Mouse (Mus musculus): ENCODE measurements around the gene Nuak1.
A peak's percentile ranks its signal among the peaks of the same experiment; 100 is the strongest.

The Nuak1 gene

GRCm38 (mm10) chr10:84447411-84447821 is 7.0 kb upstream of the Nuak1 start:
- DNase-seq (ENCODE audit: low read depth, low spot score): no peak

GRCm38 (mm10) chr10:84446661-84447060 is 6.3 kb upstream of the Nuak1 start:
- DNase-seq (ENCODE audit: low read depth, low spot score): no peak

DNA sequence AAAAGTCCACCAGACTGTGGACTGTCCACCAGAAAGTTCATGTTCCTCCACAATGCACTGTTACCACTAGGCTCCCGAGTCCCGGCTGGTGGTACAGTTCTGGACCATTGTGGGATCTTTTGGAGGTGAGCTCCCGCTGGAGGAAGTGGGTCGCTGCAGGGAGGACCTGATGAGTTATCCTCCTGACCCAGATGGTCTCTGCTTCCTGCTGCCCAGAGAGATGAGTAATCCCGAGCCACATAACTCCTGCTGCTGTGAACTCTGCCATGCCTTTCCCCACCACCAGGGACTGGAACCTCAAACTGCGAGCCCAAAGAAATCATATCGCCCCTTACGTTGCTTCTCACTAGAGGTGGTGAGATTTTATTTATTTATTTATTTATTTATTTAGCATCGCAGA is 4.0 kb upstream of the Nuak1 start:
- DNase-seq (ENCODE audit: low read depth, low spot score): no peak

- no peak for DNase-seq (ENCODE audit: low read depth, low spot score)
Observed at GRCm38 (mm10) chr10:84441846-84442245, 1.4 kb upstream of the Nuak1 start.

- no peak for DNase-seq (ENCODE audit: low read depth, low spot score)
Observed at GRCm38 (mm10) chr10:84441434-84441785, 1.0 kb upstream of the Nuak1 start.

DNA sequence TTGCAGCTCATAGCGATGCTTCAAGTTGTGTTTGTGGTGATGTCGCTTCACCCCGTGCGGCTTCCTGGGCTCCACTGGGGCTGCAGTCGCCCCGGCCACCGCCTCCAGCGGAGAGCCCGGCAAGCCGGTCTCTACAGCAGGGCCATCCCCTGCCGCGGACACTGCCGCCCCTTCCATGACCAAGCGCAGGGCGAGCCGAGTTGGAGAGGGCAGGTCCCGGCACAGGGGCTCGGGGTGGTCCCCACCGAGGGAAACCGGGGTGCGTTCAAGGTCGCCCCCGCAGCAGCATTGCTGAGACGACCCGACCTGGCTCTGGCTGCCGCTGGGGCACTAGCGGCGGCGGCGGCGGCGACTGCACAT is 236 bp downstream of the Nuak1 start:
- DNase-seq (ENCODE audit: low read depth, low spot score): no peak

- no peak for DNase-seq (ENCODE audit: low read depth, low spot score)
Observed at GRCm38 (mm10) chr10:84439228-84439596, 1.2 kb downstream of the Nuak1 start.

- DNase-seq (ENCODE audit: low read depth, low spot score): no peak
Observed at GRCm38 (mm10) chr10:84438466-84439227, 1.8 kb downstream of the Nuak1 start.

DNA sequence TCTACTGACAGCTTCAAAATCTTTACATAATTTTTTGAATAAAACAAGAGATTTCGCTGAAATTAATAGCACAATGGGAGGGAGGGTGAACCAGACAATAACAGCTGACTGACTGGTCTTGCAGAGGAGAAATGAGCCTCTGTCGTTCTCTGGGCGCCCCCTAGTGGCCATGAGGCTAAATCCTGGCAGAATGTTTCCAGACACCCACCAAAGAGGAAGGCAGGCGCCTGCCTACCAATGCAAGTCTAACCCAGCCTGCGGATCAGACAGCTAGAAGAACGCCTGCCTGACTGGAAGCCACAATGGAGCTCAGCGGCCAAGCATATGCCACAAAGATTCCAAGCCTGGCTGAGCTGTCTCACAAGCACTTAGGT is 2.4 kb downstream of the Nuak1 start:
- DNase-seq (ENCODE audit: low read depth, low spot score): peak; percentile 87

- DNase-seq (ENCODE audit: low read depth, low spot score): no peak
Observed at GRCm38 (mm10) chr10:84437166-84438048, 3.0 kb downstream of the Nuak1 start.

DNA sequence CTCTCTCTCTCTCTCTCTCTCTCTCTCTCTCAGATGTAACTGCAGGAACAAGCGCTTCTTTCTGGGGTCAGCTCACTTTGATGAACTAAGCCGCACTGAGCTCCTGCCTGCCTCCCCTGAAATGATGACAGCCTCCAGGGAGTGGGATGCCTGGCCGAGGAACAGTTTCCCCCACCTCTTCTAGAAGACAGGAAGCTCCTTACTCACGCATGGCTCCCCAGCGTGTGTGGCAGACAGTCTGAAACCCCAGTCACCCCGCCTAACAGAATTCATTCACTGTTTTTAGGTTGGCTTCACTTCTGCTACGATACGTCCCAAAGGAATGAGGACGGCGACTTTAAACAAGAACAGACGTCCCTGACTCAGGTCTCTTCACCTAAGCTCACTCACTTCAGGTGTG is 4.5 kb downstream of the Nuak1 start:
- no peak for DNase-seq (ENCODE audit: low read depth, low spot score)

GRCm38 (mm10) chr10:84433193-84433801 is 7.1 kb downstream of the Nuak1 start:
- DNase-seq (ENCODE audit: low read depth, low spot score): no peak

GRCm38 (mm10) chr10:84424374-84424773 is 16.0 kb downstream of the Nuak1 start:
- no peak for DNase-seq (ENCODE audit: low read depth, low spot score)

GRCm38 (mm10) chr10:84423903-84424302 is 16.5 kb downstream of the Nuak1 start:
- DNase-seq (ENCODE audit: low read depth, low spot score): no peak

DNA sequence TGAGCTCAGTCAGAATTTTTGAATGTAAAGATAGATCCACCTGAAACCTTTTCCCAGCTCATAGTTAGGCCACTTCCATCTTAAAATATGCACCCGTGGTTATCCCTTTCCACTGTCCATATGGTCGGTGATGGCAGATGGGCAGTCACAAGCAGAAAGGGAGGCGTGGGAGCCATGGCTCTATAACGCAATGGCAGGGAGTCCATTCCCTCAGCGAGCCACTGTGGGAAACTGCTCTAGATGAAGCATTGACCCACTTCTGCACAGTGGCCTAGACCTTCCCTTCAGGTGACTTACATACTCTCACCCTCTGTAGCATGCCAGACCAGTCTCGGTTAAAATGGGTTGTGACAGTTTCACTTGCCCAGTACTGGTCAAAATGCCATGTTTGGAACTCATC is 19.8 kb downstream of the Nuak1 start:
- no peak for DNase-seq (ENCODE audit: low read depth, low spot score)

DNA sequence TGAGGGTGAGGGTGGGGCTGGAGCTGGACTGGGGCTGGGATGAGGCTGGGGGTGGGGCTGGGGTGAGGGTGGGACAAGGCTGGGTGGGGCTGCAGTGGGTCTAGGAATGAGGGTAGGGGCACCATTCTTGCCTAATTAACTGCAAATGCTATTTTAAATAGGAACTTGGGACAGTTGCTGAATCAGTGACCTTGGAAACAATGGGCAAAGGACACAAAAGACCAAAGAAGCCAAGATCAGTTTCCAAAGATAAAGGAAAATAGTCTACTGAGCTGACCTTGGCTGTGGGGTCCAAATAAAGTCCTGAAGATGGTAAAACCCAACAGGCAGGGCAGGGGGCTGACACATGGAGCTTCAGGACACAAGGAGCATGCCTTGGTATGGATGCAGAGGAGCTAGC is 22.0 kb downstream of the Nuak1 start:
- DNase-seq (ENCODE audit: low read depth, low spot score): no peak

- no peak for DNase-seq (ENCODE audit: low read depth, low spot score)
Observed at GRCm38 (mm10) chr10:84416752-84417151, 23.6 kb downstream of the Nuak1 start.

- no peak for DNase-seq (ENCODE audit: low read depth, low spot score)
Observed at GRCm38 (mm10) chr10:84414981-84415700, 25.3 kb downstream of the Nuak1 start.

GRCm38 (mm10) chr10:84413310-84413709 is 27.1 kb downstream of the Nuak1 start:
- no peak for DNase-seq (ENCODE audit: low read depth, low spot score)

- no peak for DNase-seq (ENCODE audit: low read depth, low spot score)
Observed at GRCm38 (mm10) chr10:84412326-84412962, 28.0 kb downstream of the Nuak1 start.

All from skeletal muscle tissue, adult 2 months (tissue).